Mouse (Mus musculus): ENCODE results near the gene Foxa1.

Gene Foxa1

DNA sequence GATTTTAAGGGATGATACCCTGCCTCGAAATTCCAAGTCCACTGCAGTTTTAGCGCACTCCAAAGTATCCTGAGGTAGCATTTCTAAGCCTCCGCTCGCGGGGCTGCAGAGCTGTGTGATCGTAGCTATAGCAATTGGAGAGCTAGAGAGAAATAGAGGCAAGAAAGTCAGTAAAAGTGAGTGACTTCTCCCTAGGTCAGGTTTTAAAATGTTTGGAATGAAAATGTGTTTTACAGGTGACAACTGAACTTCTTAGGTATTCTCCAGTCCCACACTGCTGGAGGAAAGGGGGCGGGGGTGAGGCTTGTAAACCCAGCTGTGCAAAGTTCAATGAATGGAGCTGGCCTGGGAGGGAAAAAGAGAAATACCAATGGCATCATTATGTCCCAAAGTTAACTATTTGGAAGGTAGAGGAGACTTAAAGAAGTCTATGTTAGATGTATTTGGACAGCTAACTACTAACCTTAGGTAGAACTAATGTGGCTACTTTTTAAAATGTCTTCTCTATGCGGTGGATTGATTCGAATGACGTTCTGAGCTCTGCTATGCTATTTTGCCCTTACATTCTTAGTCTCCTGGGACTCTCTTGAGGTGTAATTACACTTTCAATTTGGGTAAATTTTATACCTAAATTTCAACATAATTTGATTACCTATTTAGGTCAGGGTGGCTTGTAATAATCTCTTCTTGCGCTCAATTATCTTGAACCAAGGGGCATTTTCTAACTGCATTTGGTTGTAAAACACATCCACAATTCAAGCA lies 9.6 kb downstream of the Foxa1 start:
- peaks cover 90% of the 10 kb centered on the region for H3K27me3 ChIP-seq (ENCODE audit: insufficient read depth, low read length)
- H3K4me1 ChIP-seq (replicated peaks; ENCODE audit: low read depth, low read length), result peaks cover 41% of the 10 kb centered on the region
- no peaks in the 10 kb centered on the region for H3K36me3 ChIP-seq (ENCODE audit: insufficient read depth, low read length)
- no peaks in the 10 kb centered on the region for H3K9me3 ChIP-seq (ENCODE audit: low read length)
- TF ChIP-seq POU5F1 (IDR thresholded peaks at IDR 0.05; ENCODE audit: borderline replicate concordance, low read length), result no peak
- TF ChIP-seq CTCF (conservative IDR thresholded peaks at IDR 0.05; ENCODE audit: low read length), result no peak
- TF ChIP-seq NANOG (IDR thresholded peaks at IDR 0.05; ENCODE audit: borderline replicate concordance, low read length), result no peak
- H3K4me3 ChIP-seq (replicated peaks; ENCODE audit: low read length), result no peak overlapping the region

DNA sequence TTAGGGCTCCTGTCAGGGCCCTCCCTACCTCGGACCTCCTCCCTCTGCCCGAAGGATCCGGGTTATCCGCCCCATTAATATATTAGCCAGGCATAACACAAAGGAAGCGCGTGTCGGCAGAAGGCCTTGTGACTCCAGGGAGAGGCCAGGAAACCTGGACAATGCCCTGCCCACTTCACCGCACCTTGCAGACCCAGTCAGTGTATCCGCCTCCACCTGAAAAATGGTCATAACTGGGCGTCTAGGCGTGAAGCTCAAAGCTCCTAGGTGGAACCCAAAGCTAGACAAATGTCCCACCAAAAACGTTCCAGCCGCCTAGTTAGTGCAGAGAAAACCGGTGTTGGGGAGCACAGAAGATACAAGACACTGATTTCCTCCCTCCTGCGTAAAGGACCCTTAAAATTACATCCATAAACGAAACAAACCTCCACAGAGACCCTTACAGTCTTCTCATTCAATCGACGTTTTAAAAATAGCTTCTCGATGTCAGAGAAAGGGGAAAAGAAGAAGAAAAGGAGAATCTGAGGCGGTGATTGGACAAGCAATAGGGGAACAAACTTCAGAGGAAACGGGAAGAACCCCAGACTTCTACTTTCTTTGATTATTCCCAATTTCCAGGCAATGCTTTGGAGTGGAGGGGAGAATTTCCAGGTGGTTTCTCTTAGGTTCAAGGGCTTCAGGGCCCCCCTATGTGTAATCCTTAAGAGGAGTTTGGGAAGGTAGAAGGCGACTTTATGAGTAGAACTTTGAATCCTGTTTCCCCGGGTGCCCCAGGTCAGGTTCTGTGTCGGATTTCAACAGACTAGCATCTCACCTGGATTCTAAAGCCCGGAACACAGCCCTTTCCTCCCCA lies 10.4 kb downstream of the Foxa1 start:
- Histone ChIP-seq H3K9me3 (ENCODE audit: low read length) (no peaks in the 10 kb centered on the region), H3K27me3 (ENCODE audit: insufficient read depth, low read length) (peaks cover 90% of the 10 kb centered on the region)
- TF ChIP-seq POU5F1 (IDR thresholded peaks at IDR 0.05; ENCODE audit: borderline replicate concordance, low read length) (no peak), NANOG (IDR thresholded peaks at IDR 0.05; ENCODE audit: borderline replicate concordance, low read length) (no peak), CTCF (conservative IDR thresholded peaks at IDR 0.05; ENCODE audit: low read length) (no peak)

DNA sequence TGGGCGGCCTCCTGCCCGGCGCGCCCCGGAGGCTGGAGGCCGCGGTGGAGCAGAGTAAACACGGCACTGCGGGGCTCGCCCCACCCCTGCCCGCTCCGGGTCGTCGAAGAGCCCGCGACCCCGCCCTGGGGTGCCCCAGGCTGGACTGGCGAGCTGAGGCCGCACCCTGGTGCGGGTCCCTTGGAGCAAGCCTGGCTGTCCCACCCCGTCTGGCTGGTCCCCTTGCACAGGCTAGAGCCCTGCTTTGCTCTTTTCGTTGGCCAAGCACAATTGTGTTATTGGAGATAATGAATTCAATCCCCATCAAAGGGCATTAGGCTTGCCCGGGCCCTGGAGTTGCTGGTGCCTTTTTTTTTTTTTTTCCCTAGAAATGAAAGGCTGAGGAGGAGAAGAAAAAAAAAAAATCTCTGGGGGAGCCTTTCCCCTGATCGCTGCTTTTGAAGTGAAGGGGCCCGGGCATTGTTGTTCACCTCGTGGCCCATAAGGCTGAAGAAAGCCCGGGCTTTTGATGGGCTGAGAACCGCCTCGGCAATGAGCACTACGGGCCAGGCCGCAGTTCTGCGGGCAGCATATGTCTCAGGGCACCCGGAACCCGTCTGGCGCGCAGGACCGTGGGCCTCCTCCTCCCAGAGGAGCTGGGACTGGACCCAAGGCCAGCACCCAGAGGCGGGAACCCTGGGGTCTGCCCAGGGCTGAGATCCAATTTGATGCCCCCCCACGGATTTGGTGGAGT lies 11.7 kb downstream of the Foxa1 start:
- TF ChIP-seq POU5F1 (IDR thresholded peaks at IDR 0.05; ENCODE audit: borderline replicate concordance, low read length) (no peak), NANOG (IDR thresholded peaks at IDR 0.05; ENCODE audit: borderline replicate concordance, low read length) (no peak), CTCF (conservative IDR thresholded peaks at IDR 0.05; ENCODE audit: low read length) (no peak)
- peaks cover 85% of the 10 kb centered on the region for H3K27me3 ChIP-seq (ENCODE audit: insufficient read depth, low read length)
- H3K9me3 ChIP-seq (ENCODE audit: low read length), result no peaks in the 10 kb centered on the region
- H3K36me3 ChIP-seq (ENCODE audit: insufficient read depth, low read length), result no peaks in the 10 kb centered on the region
- peak overlapping the region; percentile 65 for H3K4me3 ChIP-seq (replicated peaks; ENCODE audit: low read length)
- H3K4me1 ChIP-seq (replicated peaks; ENCODE audit: low read depth, low read length), result peaks cover 43% of the 10 kb centered on the region

More for the DNA sequence above, 10.4 kb downstream of the Foxa1 start:
- Histone ChIP-seq H3K36me3 (ENCODE audit: insufficient read depth, low read length) (no peaks in the 10 kb centered on the region), H3K4me3 (replicated peaks; ENCODE audit: low read length) (0 out of 2 replicates have a peak overlapping the region, but pooled peaks have one; percentile 3), H3K4me1 (replicated peaks; ENCODE audit: low read depth, low read length) (peaks cover 38% of the 10 kb centered on the region)

DNA sequence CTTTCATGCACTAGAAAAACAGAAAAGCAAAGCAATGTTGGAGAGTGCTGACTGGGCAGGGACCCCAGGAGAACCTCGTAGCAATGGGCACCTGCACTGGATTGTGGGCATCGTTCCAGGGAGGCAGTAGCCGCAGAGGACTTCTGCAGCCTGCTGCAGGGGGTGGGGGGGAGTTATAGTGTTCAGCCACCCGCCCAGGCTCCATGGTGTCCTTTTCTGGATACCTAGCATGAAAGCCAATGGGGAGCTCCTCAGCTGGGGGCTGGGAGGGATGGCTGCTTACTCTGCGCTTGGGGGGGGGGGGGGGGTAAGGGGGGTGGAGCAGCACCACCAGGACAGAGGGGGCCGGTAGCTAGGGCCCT lies 12.2 kb downstream of the Foxa1 start:
- H3K27me3 ChIP-seq (ENCODE audit: insufficient read depth, low read length), result peaks cover 80% of the 10 kb centered on the region
- peak overlapping the region; percentile 65; the same call in 1 of the 2 replicates for H3K4me3 ChIP-seq (replicated peaks; ENCODE audit: low read length)
- no peaks in the 10 kb centered on the region for H3K9me3 ChIP-seq (ENCODE audit: low read length)
- no peaks in the 10 kb centered on the region for H3K36me3 ChIP-seq (ENCODE audit: insufficient read depth, low read length)
- no peak for TF ChIP-seq NANOG (IDR thresholded peaks at IDR 0.05; ENCODE audit: borderline replicate concordance, low read length)
- TF ChIP-seq CTCF (conservative IDR thresholded peaks at IDR 0.05; ENCODE audit: low read length), result no peak
- TF ChIP-seq POU5F1 (IDR thresholded peaks at IDR 0.05; ENCODE audit: borderline replicate concordance, low read length), result no peak
- H3K4me1 ChIP-seq (replicated peaks; ENCODE audit: low read depth, low read length), result peaks cover 42% of the 10 kb centered on the region

DNA sequence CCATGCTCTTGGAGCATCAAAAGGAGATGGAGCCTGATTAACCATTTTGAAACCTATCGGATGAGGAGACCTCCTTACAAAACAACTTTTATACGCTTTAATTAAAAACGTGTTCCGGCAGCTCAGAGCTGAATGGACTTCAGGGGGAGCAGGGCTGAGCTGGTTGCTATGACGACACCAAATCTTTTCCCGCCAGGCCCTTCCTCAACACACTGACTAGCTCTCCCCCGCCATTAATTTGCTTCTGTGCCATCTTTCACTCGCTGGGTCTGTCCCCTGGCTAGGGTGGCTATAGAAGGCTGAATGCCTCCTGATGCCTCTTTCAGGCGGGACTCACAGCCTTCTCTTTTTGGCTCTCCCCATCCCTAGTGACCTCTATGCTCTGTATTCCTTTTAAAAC lies 16.2 kb downstream of the Foxa1 start:
- H3K4me1 ChIP-seq (replicated peaks; ENCODE audit: low read depth, low read length), result peaks cover 14% of the 10 kb centered on the region
- no peak for TF ChIP-seq NANOG (IDR thresholded peaks at IDR 0.05; ENCODE audit: borderline replicate concordance, low read length)
- no peak for TF ChIP-seq CTCF (conservative IDR thresholded peaks at IDR 0.05; ENCODE audit: low read length)
- TF ChIP-seq POU5F1 (IDR thresholded peaks at IDR 0.05; ENCODE audit: borderline replicate concordance, low read length), result no peak

DNA sequence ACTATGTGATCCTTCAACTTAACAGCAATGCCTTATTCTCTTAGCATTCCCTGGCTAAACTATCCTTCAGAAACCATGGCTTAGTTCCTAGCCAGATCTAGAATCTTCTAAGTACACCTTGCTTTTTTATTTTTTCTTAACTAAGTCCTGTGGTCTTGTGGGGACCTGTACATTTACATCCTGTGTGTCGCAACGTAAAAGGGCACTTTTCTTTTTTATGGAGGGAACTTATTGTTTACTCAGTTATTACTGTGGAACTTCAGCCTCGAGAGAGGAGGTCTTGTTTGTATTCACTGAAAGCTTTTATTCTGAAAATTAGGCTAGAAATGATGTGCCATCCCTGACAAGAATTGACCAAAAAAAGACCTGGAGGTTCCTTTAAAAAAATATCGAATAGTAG lies 18.4 kb downstream of the Foxa1 start:
- TF ChIP-seq POU5F1 (IDR thresholded peaks at IDR 0.05; ENCODE audit: borderline replicate concordance, low read length) (no peak), NANOG (IDR thresholded peaks at IDR 0.05; ENCODE audit: borderline replicate concordance, low read length) (no peak), CTCF (conservative IDR thresholded peaks at IDR 0.05; ENCODE audit: low read length) (no peak)
- H3K4me1 ChIP-seq (replicated peaks; ENCODE audit: low read depth, low read length), result 0 out of 2 replicates have a peak, but pooled peaks cover 5% of the 10 kb centered on the region
- no peaks in the 10 kb centered on the region for H3K9me3 ChIP-seq (ENCODE audit: low read length)

More for the DNA sequence above, 16.2 kb downstream of the Foxa1 start:
- H3K36me3 ChIP-seq (ENCODE audit: insufficient read depth, low read length), result no peaks in the 10 kb centered on the region
- no peak overlapping the region for H3K4me3 ChIP-seq (replicated peaks; ENCODE audit: low read length)
- H3K27me3 ChIP-seq (ENCODE audit: insufficient read depth, low read length), result peaks cover 43% of the 10 kb centered on the region
- no peaks in the 10 kb centered on the region for H3K9me3 ChIP-seq (ENCODE audit: low read length)

DNA sequence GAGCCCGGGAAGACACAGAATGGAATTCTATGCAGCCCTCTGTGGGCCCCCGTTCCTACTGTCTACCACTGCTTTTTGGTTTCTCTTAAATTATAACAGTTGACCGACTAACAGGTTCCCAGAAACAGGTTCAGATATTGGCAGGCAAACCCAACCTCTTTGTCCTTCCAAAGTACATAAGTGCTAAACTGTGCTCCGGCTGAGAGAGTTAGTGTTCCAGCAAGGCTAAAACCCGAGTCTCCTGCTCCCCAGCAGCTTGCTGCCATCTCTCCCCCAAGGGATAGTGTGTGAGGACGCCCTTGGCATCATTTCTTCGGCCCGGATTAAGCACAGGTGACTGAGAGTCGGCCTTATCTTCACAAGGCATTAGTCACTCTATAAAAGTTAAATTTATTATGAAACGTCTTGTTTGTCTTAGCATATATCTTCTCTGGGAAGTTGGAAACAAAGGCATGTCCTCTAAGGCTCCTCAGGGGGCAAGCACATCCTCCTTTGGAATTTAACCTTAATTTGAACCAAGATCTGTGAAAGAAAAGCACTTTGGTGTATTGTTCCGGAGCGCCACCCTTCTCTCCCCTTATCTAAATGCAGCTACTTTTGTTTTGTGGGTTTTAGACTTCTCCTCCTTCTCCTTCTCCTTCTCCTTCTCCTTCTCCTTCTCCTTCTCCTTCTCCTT lies 30.9 kb downstream of the Foxa1 start:
- no peak for TF ChIP-seq POU5F1 (IDR thresholded peaks at IDR 0.05; ENCODE audit: borderline replicate concordance, low read length)
- TF ChIP-seq NANOG (IDR thresholded peaks at IDR 0.05; ENCODE audit: borderline replicate concordance, low read length), result no peak
- no peak for TF ChIP-seq CTCF (conservative IDR thresholded peaks at IDR 0.05; ENCODE audit: low read length)
- H3K4me1 ChIP-seq (replicated peaks; ENCODE audit: low read depth, low read length), result peaks cover 35% of the 10 kb centered on the region
- no peaks in the 10 kb centered on the region for H3K9me3 ChIP-seq (ENCODE audit: low read length)
- H3K36me3 ChIP-seq (ENCODE audit: insufficient read depth, low read length), result no peaks in the 10 kb centered on the region
- peaks cover 6% of the 10 kb centered on the region for H3K27me3 ChIP-seq (ENCODE audit: insufficient read depth, low read length)
- peak overlapping the region; percentile 32; the same call in 1 of the 2 replicates for H3K4me3 ChIP-seq (replicated peaks; ENCODE audit: low read length)

More for the DNA sequence above, 18.4 kb downstream of the Foxa1 start:
- no peak overlapping the region for H3K4me3 ChIP-seq (replicated peaks; ENCODE audit: low read length)
- peaks cover 23% of the 10 kb centered on the region for H3K27me3 ChIP-seq (ENCODE audit: insufficient read depth, low read length)
- H3K36me3 ChIP-seq (ENCODE audit: insufficient read depth, low read length), result no peaks in the 10 kb centered on the region

Data from E14TG2a.4 (cell line).